Mouse (Mus musculus) left cerebral cortex, postnatal 4 days (tissue): ENCODE data around the gene Trappc2l. TPM values are rescaled to one million over a fixed set of nuclear protein-coding genes. Genes with fewer than 3 reads are reported as not detected.
A peak's percentile ranks its signal among the peaks of the same experiment; 100 is the strongest.

Source experiments
- DNase-seq: peaks from one replicate; pipeline ENCODE4 v3.0.0-alpha.2; 2022
- intact Hi-C: fragments of 180-260 bp; cut with DNase I; formaldehyde crosslinking; loops from one replicate; pipeline ENCODE4 v1.15.1; 2025
- total RNA-seq, 2 experiments: library from RNA; stranded (reverse); gene quantifications; 2 replicates each; pipeline ENCODE4 v1.2.3; 2021

The Trappc2l gene
- total RNA-seq, 2 experiments from 2014 or later: 63.8 to 74.6 TPM

GRCm38 (mm10) chr8:122579196-122579595, 32.2 kb upstream of the Trappc2l start:
- no peak for DNase-seq
- intact Hi-C loops: no loop called here

- intact Hi-C loops: no loop called here
- DNase-seq: no peak
Measured at GRCm38 (mm10) chr8:122580926-122581325, 30.5 kb upstream of the Trappc2l start.

- intact Hi-C loops: no loop called here
- DNase-seq: no peak
Measured at GRCm38 (mm10) chr8:122584981-122585380, 26.5 kb upstream of the Trappc2l start.

GRCm38 (mm10) chr8:122585411-122585891, 26.0 kb upstream of the Trappc2l start:
- no peak for DNase-seq
- intact Hi-C loops: no loop called here

GRCm38 (mm10) chr8:122586171-122586570, 25.3 kb upstream of the Trappc2l start:
- intact Hi-C loops: no loop called here
- no peak for DNase-seq

GRCm38 (mm10) chr8:122586749-122587148, 24.7 kb upstream of the Trappc2l start:
- intact Hi-C loops: no loop called here
- DNase-seq: no peak

- intact Hi-C loops: no loop called here
- no peak for DNase-seq
Measured at GRCm38 (mm10) chr8:122593240-122593639, 18.2 kb upstream of the Trappc2l start.

GRCm38 (mm10) chr8:122593783-122594507, 17.5 kb upstream of the Trappc2l start:
- DNase-seq: peak; percentile 59
- intact Hi-C loops: no loop called here

GRCm38 (mm10) chr8:122596031-122596430, 15.4 kb upstream of the Trappc2l start:
- DNase-seq: no peak
- intact Hi-C loops: no loop called here

GRCm38 (mm10) chr8:122600666-122601065, 10.8 kb upstream of the Trappc2l start:
- DNase-seq: no peak
- intact Hi-C loops: no loop called here

GRCm38 (mm10) chr8:122604640-122605039, 6.8 kb upstream of the Trappc2l start:
- intact Hi-C loops: no loop called here
- no peak for DNase-seq

GRCm38 (mm10) chr8:122605367-122605766, 6.1 kb upstream of the Trappc2l start:
- intact Hi-C loops: no loop called here
- DNase-seq: no peak

- no peak for DNase-seq
- intact Hi-C loops: no loop called here
Measured at GRCm38 (mm10) chr8:122606810-122607209, 4.6 kb upstream of the Trappc2l start.

GRCm38 (mm10) chr8:122610209-122610608, 1.2 kb upstream of the Trappc2l start:
- DNase-seq: no peak
- intact Hi-C loops: no loop called here

- intact Hi-C loops: no loop called here
- DNase-seq: no peak
Measured at GRCm38 (mm10) chr8:122610612-122611277, 695 bp upstream of the Trappc2l start.

GRCm38 (mm10) chr8:122616181-122616905, 4.9 kb downstream of the Trappc2l start:
- intact Hi-C loops: loop anchor here (5.0 kb wide), 1 partner anchor 216 kb away; no protein-coding TSS in a partner anchor
- no peak for DNase-seq

- DNase-seq: peak; percentile 86
- intact Hi-C loops: loop anchor here (5.0 kb wide), 1 partner anchor 214 kb away; no protein-coding TSS in a partner anchor
Measured at GRCm38 (mm10) chr8:122617947-122618546, 6.6 kb downstream of the Trappc2l start.

- intact Hi-C loops: loop anchor here (5.0 kb wide), 1 partner anchor 213 kb away; no protein-coding TSS in a partner anchor
Measured at GRCm38 (mm10) chr8:122618660-122619378, 7.4 kb downstream of the Trappc2l start.

GRCm38 (mm10) chr8:122620446-122620845, 9.0 kb downstream of the Trappc2l start:
- intact Hi-C loops: no loop called here
- DNase-seq: no peak

More at GRCm38 (mm10) chr8:122618660-122619378, 7.4 kb downstream of the Trappc2l start:
- no peak for DNase-seq

- DNase-seq: no peak
- intact Hi-C loops: no loop called here
Measured at GRCm38 (mm10) chr8:122622727-122623126, 11.3 kb downstream of the Trappc2l start, which contains the start of gene Pabpn1l. TSS of gene Pabpn1l (minus strand) at chr8:122622739.
